Mouse (Mus musculus): Measurements from ENCODE around the gene Msi2. TPM values are rescaled to one million over a fixed set of nuclear protein-coding genes. Genes with fewer than 3 reads are reported as not detected.

Gene Msi2
- polyA plus RNA-seq, 1 experiment from 2014 or later: 16.8 TPM

DNA sequence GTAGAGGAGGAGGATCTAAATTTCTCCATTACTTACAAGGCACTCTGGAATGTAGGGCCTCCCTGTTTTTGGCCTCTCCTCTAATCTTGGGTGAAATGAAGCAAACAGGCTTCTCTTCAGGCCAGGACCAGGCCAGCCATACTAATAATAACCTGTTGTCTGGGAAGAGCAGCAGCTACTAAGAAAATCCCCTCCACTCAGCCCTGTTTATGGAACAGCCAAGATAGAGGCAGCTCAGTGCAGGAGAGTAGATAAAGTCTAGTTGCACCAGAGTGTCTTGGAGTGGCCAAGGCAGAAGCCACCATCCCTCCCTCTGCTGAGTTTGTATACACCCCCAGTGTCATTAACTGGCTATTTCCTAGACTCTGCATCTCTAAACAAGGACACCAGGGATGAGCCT lies 247.7 kb downstream of the Msi2 start:
- Histone ChIP-seq H3K9me3 (replicated peaks) (no peaks in the 10 kb centered on the region), H3K27ac (no peak overlapping the region), H3K36me3 (peaks cover 28% of the 10 kb centered on the region; the same call in 1 of the 2 replicates), H3K27me3 (ENCODE audit: low read depth, poor library complexity, severe bottlenecking) (peaks cover 9% of the 10 kb centered on the region; the same call in 1 of the 2 replicates), H3K4me3 (no peak overlapping the region), H3K4me1 (peaks cover 51% of the 10 kb centered on the region)
- DNase-seq (ENCODE audit: low spot score): no peak

DNA sequence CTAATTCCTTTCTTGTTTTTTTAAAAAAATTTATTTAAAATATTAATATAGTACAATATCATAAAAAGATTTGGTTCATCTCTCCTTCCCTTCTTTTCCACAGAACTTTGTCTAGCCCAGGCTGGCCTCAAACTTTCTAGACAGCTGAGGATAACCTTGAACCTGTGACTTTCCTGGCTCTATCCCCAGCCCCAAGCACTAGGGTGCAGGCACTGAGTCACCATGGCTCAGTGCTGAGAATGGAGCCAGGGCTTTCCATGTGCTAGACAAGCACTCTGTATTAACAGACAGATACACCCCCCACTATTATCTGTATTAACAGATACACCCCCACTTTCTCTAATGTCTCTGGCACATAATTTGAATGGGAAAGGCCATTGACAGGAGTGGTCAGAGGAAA lies 249.3 kb downstream of the Msi2 start:
- H3K36me3 ChIP-seq: peaks cover 34% of the 10 kb centered on the region
- H3K27ac ChIP-seq: no peak overlapping the region
- no peak for DNase-seq (ENCODE audit: low spot score)
- peaks cover 9% of the 10 kb centered on the region; the same call in 1 of the 2 replicates for H3K27me3 ChIP-seq (ENCODE audit: low read depth, poor library complexity, severe bottlenecking)
- H3K4me1 ChIP-seq: peaks cover 46% of the 10 kb centered on the region
- H3K9me3 ChIP-seq (replicated peaks): no peaks in the 10 kb centered on the region
- H3K4me3 ChIP-seq: no peak overlapping the region

- H3K36me3 ChIP-seq: peaks cover 47% of the 10 kb centered on the region
- peaks cover 36% of the 10 kb centered on the region for H3K4me1 ChIP-seq
- no peak overlapping the region for H3K4me3 ChIP-seq
- no peak overlapping the region for H3K27ac ChIP-seq
- DNase-seq (ENCODE audit: low spot score): no peak
- H3K27me3 ChIP-seq (ENCODE audit: low read depth, poor library complexity, severe bottlenecking): peaks cover 9% of the 10 kb centered on the region; the same call in 1 of the 2 replicates
- WGBS: 38% methylated on average over 18 of the region's 18 CpGs
- no peaks in the 10 kb centered on the region for H3K9me3 ChIP-seq (replicated peaks)
Observed at GRCm38 (mm10) chr11:88467498-88468245, 250.6 kb downstream of the Msi2 start.

DNA sequence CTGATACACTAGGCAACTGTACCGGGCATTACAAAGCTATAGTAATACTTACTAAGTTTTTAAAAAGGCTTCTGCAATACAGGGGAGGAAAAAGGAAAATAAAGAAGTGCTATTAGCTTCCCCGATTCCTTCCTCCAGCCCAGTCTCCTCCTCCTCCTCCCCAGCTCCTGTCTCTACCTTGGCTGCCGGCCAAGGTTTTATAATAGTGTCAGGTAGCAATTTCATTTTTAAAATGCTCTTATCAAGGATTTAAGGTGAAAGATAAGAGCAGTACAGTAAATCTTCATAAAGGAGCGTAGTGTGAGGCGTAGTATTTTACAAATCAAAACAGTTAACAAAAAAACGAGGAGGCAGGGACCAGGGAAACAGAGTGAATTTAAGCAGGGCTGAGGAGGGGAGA lies 254.4 kb downstream of the Msi2 start:
- no peaks in the 10 kb centered on the region for H3K27me3 ChIP-seq (ENCODE audit: low read depth, poor library complexity, severe bottlenecking)
- DNase-seq (ENCODE audit: low spot score): no peak
- 90% methylated on average over 6 of the region's 6 CpGs for WGBS
- peaks cover 37% of the 10 kb centered on the region for H3K36me3 ChIP-seq
- no peak overlapping the region for H3K4me3 ChIP-seq
- peaks cover 55% of the 10 kb centered on the region for H3K4me1 ChIP-seq
- no peak overlapping the region for H3K27ac ChIP-seq
- no peaks in the 10 kb centered on the region for H3K9me3 ChIP-seq (replicated peaks)

DNA sequence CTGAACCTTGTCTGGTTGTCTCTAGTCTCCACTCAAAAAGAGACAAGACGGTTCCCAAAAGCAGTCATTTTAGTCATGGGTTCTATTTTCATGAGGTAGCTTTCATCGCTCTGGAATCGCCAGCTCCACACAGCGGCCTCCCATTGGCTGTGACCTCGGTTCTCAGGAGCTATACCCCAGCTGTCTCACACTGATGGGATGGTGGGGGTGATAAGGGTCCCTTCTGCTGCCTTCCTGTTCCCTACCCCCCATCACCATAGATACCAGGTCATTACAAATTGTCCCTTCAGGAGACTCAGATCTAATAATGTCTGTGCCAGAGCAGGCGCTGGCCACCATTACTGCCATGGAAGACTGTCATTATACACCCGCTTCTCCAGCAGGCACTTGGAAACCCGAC lies 255.5 kb downstream of the Msi2 start:
- Histone ChIP-seq H3K9me3 (replicated peaks) (no peaks in the 10 kb centered on the region), H3K4me3 (no peak overlapping the region), H3K27ac (no peak overlapping the region), H3K36me3 (peaks cover 34% of the 10 kb centered on the region), H3K4me1 (peaks cover 59% of the 10 kb centered on the region), H3K27me3 (ENCODE audit: low read depth, poor library complexity, severe bottlenecking) (no peaks in the 10 kb centered on the region)
- 92% methylated on average over 8 of the region's 8 CpGs for WGBS
- DNase-seq (ENCODE audit: low spot score): no peak

- no peak overlapping the region for H3K27ac ChIP-seq
- H3K9me3 ChIP-seq (replicated peaks): no peaks in the 10 kb centered on the region
- peaks cover 28% of the 10 kb centered on the region for H3K36me3 ChIP-seq
- H3K4me3 ChIP-seq: no peak overlapping the region
- peaks cover 64% of the 10 kb centered on the region for H3K4me1 ChIP-seq
- DNase-seq (ENCODE audit: low spot score): no peak
- H3K27me3 ChIP-seq (ENCODE audit: low read depth, poor library complexity, severe bottlenecking): no peaks in the 10 kb centered on the region
- 89% methylated on average over 4 of the region's 4 CpGs for WGBS
Observed at GRCm38 (mm10) chr11:88461601-88462000, 256.7 kb downstream of the Msi2 start.

DNA sequence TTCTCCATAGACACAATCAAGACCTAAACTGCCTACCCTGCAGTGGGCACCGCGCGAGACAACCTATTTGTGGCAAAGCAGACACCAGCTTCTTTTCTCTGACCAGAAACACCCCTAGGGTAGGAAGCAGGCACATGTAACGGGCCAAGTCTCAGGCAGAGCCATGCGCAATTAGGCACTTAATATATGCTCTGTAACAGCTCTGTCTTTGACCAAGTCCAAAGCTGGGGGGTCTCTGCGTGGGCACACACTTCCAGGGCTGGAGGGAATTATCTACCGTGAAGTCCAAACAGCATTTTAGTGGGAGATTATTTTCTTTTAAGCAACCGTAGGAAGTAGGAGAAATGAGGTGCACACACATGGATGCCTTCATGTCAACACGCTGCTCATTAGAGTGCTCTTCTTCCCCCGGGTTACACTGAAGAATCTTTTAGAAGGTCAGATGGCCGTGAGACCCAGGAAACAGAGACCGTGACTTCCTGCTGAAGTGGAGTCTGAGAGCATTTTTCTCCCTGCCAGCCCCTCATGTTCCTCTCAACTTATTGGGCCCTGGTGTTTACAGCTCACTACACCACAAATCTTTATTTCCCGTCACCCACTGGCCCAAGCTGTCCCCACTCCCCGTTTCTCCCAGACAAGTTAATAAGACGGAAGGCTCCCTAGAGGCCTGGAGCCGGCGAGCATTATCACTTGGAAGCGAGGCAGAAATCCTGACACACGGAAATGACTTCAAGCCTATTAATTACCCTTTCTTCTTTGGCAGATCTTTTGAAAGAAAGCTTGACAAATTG lies 258.2 kb downstream of the Msi2 start:
- no peaks in the 10 kb centered on the region for H3K9me3 ChIP-seq (replicated peaks)
- H3K4me1 ChIP-seq: peaks cover 72% of the 10 kb centered on the region
- peaks cover 22% of the 10 kb centered on the region for H3K36me3 ChIP-seq
- peak; percentile 56 for DNase-seq (ENCODE audit: low spot score)
- 0 out of 2 replicates have a peak overlapping the region, but pooled peaks have one; percentile 3 for H3K4me3 ChIP-seq
- WGBS: 24% methylated on average over 19 of the region's 19 CpGs
- peak overlapping the region; percentile 59; the same call in 1 of the 2 replicates for H3K27ac ChIP-seq
- no peaks in the 10 kb centered on the region for H3K27me3 ChIP-seq (ENCODE audit: low read depth, poor library complexity, severe bottlenecking)

GRCm38 (mm10) chr11:88457241-88457738 lies 261.0 kb downstream of the Msi2 start:
- no peaks in the 10 kb centered on the region for H3K9me3 ChIP-seq (replicated peaks)
- 75% methylated on average over 10 of the region's 10 CpGs for WGBS
- peaks cover 93% of the 10 kb centered on the region for H3K4me1 ChIP-seq
- H3K4me3 ChIP-seq: no peak overlapping the region
- H3K27me3 ChIP-seq (ENCODE audit: low read depth, poor library complexity, severe bottlenecking): no peaks in the 10 kb centered on the region
- DNase-seq (ENCODE audit: low spot score): no peak
- no peak overlapping the region for H3K27ac ChIP-seq
- H3K36me3 ChIP-seq: no peaks in the 10 kb centered on the region

DNA sequence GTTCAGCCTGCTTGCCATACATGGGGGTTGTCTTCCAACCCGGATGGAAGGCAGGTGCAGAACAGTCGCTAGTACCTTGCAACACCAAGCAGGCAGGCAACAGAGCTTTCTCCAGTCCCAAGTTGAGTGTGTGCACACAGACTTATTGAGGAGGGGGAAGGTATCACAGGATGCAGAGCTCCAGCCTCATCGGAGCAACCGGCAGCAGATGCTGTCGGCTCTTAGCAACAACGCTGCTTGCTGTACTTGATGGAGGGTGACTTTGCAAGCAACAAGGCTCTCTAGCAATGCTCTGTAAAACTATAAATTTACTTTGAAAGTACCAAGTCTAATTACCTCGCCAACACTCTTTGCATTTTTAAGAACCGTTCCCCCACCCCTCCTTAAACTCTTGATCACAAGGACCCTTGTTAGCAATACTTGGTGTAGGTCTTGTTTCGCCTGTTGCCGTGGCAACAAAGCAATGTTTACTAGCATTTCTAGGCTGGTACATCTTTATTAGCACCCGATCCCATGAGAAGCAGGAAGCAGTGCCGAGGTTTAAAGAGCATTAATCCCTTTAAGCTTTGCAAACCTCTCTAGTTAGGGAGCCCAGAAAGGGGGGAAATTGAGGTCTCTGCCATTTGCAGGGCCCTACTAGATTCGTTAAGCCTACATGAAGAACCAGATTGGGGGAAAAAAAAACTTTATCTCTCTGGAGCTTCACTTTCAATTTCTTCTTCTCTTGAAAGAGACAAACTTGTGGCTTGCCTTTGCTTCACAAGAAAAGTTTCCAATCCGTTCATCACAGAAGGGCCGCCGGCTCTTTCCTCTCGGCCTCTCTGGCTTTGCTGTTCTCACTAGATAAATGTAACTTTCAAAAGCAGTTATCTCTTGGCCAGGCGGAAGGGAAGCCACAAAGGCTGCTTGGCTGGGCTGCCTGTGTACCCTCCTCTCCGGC lies 263.2 kb downstream of the Msi2 start:
- H3K4me1 ChIP-seq: peaks cover 72% of the 10 kb centered on the region
- peak; percentile 61 for DNase-seq (ENCODE audit: low spot score)
- H3K4me3 ChIP-seq: no peak overlapping the region
- peak overlapping the region; percentile 74 for H3K27ac ChIP-seq
- H3K36me3 ChIP-seq: peaks cover 11% of the 10 kb centered on the region
- no peaks in the 10 kb centered on the region for H3K9me3 ChIP-seq (replicated peaks)
- H3K27me3 ChIP-seq (ENCODE audit: low read depth, poor library complexity, severe bottlenecking): no peaks in the 10 kb centered on the region
- WGBS: 59% methylated on average over 19 of the region's 19 CpGs

GRCm38 (mm10) chr11:88449180-88449579 lies 269.1 kb downstream of the Msi2 start:
- H3K9me3 ChIP-seq (replicated peaks): no peaks in the 10 kb centered on the region
- H3K27ac ChIP-seq: no peak overlapping the region
- H3K4me3 ChIP-seq: no peak overlapping the region
- H3K36me3 ChIP-seq: peaks cover 54% of the 10 kb centered on the region
- H3K27me3 ChIP-seq (ENCODE audit: low read depth, poor library complexity, severe bottlenecking): no peaks in the 10 kb centered on the region
- DNase-seq (ENCODE audit: low spot score): no peak
- H3K4me1 ChIP-seq: peaks cover 22% of the 10 kb centered on the region
- WGBS: 92% methylated on average over 6 of the region's 6 CpGs

DNA sequence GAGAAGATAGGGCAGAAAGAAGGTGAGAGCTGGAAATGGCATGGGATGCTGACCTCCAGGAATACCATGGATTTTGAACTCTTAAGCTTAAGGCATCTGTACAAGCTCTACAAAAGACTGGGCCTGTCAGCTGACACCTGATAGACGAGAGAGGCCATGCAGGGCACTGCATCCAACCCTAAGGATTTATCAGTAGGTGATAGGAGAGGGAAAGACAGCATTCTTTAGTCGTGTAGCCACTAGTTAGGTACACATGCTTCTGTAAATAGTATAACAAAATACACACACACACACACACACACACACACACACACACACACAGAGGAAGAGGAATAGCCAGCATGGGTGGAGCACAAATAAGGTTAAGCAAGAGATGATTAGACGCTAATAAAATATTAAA lies 269.7 kb downstream of the Msi2 start:
- Histone ChIP-seq H3K27ac (no peak overlapping the region), H3K9me3 (replicated peaks) (no peaks in the 10 kb centered on the region), H3K36me3 (peaks cover 60% of the 10 kb centered on the region), H3K4me1 (peaks cover 22% of the 10 kb centered on the region), H3K4me3 (no peak overlapping the region), H3K27me3 (ENCODE audit: low read depth, poor library complexity, severe bottlenecking) (no peaks in the 10 kb centered on the region)
- 75% methylated on average over 3 of the region's 3 CpGs for whole genome bisulfite sequencing
- DNase-seq (ENCODE audit: low spot score): no peak

- WGBS: 90% methylated on average over 11 of the region's 11 CpGs
- Histone ChIP-seq H3K36me3 (peaks cover 60% of the 10 kb centered on the region), H3K9me3 (replicated peaks) (no peaks in the 10 kb centered on the region), H3K4me3 (no peak overlapping the region), H3K27me3 (ENCODE audit: low read depth, poor library complexity, severe bottlenecking) (no peaks in the 10 kb centered on the region), H3K27ac (no peak overlapping the region), H3K4me1 (peaks cover 24% of the 10 kb centered on the region)
- DNase-seq (ENCODE audit: low spot score): no peak
Observed at GRCm38 (mm10) chr11:88447350-88447749, 271.0 kb downstream of the Msi2 start.
